Mouse (Mus musculus) embryo, embryonic 9.5 days (tissue): ENCODE measurements at regions not wholly inside any gene's neighbourhood (a gene's known extent, or its start where the extent isn't known, plus 50 kb on each side); places are given as distances from the start of the nearest gene placed in this dataset.

Source experiments
- DNase-seq: peaks from one replicate; pipeline ENCODE4 v3.0.0-alpha.2; 2017; ENCODE audit errors: extremely low spot score

- peak; percentile 27 for DNase-seq
These were observed 505.2 kb upstream of the Pdzrn3 start for GRCm38 (mm10) chr6:101882938-101883337.

GRCm38 (mm10) chr6:101874894-101875293 lies 497.2 kb upstream of the Pdzrn3 start:
- no peak for DNase-seq

GRCm38 (mm10) chr6:101858895-101859294 lies 481.2 kb upstream of the Pdzrn3 start:
- no peak for DNase-seq

GRCm38 (mm10) chr6:101840695-101841094 lies 463.0 kb upstream of the Pdzrn3 start:
- DNase-seq, result no peak

- DNase-seq, result no peak
These were observed 459.9 kb upstream of the Pdzrn3 start for GRCm38 (mm10) chr6:101837563-101837962.

GRCm38 (mm10) chr6:101793986-101794385 lies 416.3 kb upstream of the Pdzrn3 start:
- DNase-seq, result no peak

- no peak for DNase-seq
These were observed 400.2 kb upstream of the Pdzrn3 start for GRCm38 (mm10) chr6:101777864-101778263.

- no peak for DNase-seq
These were observed 395.5 kb upstream of the Pdzrn3 start for GRCm38 (mm10) chr6:101773151-101773550.

- DNase-seq, result no peak
These were observed 357.4 kb upstream of the Pdzrn3 start for GRCm38 (mm10) chr6:101735107-101735506.

GRCm38 (mm10) chr6:101720513-101720912 lies 342.8 kb upstream of the Pdzrn3 start:
- no peak for DNase-seq

GRCm38 (mm10) chr6:101689684-101690083 lies 312.0 kb upstream of the Pdzrn3 start:
- no peak for DNase-seq

GRCm38 (mm10) chr6:101686578-101686977 lies 308.9 kb upstream of the Pdzrn3 start:
- no peak for DNase-seq

GRCm38 (mm10) chr6:101685734-101686133 lies 308.0 kb upstream of the Pdzrn3 start:
- no peak for DNase-seq

GRCm38 (mm10) chr6:101684390-101684789 lies 306.7 kb upstream of the Pdzrn3 start:
- DNase-seq, result no peak

- DNase-seq, result no peak
These were observed 297.1 kb upstream of the Pdzrn3 start for GRCm38 (mm10) chr6:101674846-101675245.

- DNase-seq, result no peak
These were observed 293.1 kb upstream of the Pdzrn3 start for GRCm38 (mm10) chr6:101670770-101671169.

- no peak for DNase-seq
These were observed 291.6 kb upstream of the Pdzrn3 start for GRCm38 (mm10) chr6:101669118-101669845.

- DNase-seq, result no peak
These were observed 276.7 kb upstream of the Pdzrn3 start for GRCm38 (mm10) chr6:101654351-101654750.

- DNase-seq, result peak; percentile 45
These were observed 272.7 kb upstream of the Pdzrn3 start for GRCm38 (mm10) chr6:101650348-101650747.

GRCm38 (mm10) chr6:101617295-101617694 lies 239.6 kb upstream of the Pdzrn3 start:
- no peak for DNase-seq

GRCm38 (mm10) chr6:101616776-101617175 lies 239.1 kb upstream of the Pdzrn3 start:
- DNase-seq, result peak; percentile 24

- DNase-seq, result no peak
These were observed 231.3 kb upstream of the Pdzrn3 start for GRCm38 (mm10) chr6:101609015-101609414.

- DNase-seq, result no peak
These were observed 225.4 kb upstream of the Pdzrn3 start for GRCm38 (mm10) chr6:101603083-101603482.

- DNase-seq, result no peak
These were observed 219.3 kb upstream of the Pdzrn3 start for GRCm38 (mm10) chr6:101596995-101597394.
